Mouse (Mus musculus): ENCODE measurements around the gene Eml6. TPM values are rescaled to one million over a fixed set of nuclear protein-coding genes. Genes with fewer than 3 reads are reported as not detected.

The Eml6 gene
- total RNA-seq, 1 experiment: 0.80 TPM

DNA sequence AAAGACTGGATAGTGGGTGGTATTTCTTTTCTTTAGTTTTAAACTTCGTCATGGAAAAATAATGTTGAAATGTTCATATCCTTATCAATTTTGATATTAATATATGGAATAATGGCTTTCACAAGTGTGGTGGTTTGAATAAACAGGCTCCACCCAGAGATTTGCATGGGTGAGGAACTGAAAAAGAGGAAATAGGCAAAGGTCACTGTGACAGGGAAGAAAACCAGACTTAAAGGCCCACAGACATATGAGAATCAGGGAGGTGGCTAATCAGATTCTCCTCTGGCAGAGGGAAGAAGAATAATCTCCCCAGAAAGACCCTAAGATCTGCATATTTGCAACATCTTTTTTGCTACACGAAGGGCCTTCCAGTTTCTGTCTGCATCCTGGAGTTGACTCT is 39.6 kb downstream of the Eml6 start:
- Histone ChIP-seq H3K36me3 (ENCODE audit: control insufficient read depth, insufficient read depth, low read length, poor library complexity, severe bottlenecking) (no peaks in the 10 kb centered on the region), H3K9me3 (ENCODE audit: control insufficient read depth, insufficient read depth, low read depth, low read length) (no peaks in the 10 kb centered on the region), H3K27ac (ENCODE audit: insufficient read depth, low read depth, low read length, poor library complexity, severe bottlenecking) (no peak overlapping the region), H3K9ac (ENCODE audit: insufficient read depth, low read depth, low read length, poor library complexity, severe bottlenecking) (no peak overlapping the region), H3K4me1 (ENCODE audit: control insufficient read depth in 2 of 2, insufficient read depth in 2 of 2, low read length in 2 of 2, poor library complexity in 1 of 2) (no peaks in the 10 kb centered on the region), H3K4me3 (ENCODE audit: insufficient read depth in 1 of 2, low read depth in 1 of 2, low read length in 2 of 2, poor library complexity in 1 of 2, severe bottlenecking in 1 of 2) (no peak overlapping the region)
- in situ Hi-C loops (cut with MboI; ENCODE audit: low sequenced_read_pairs in 2 of 2, unreplicated experiment in 2 of 2): no loop called here
- no peak for DNase-seq (ENCODE audit: low read depth, low spot score)
- TF ChIP-seq HCFC1 (IDR thresholded peaks at IDR 0.05; ENCODE audit: borderline replicate concordance, insufficient read depth, low read length): no peak
- TF ChIP-seq CHD2 (IDR thresholded peaks at IDR 0.05; ENCODE audit: low read depth, low read length): no peak
- TF ChIP-seq MAFK (IDR thresholded peaks at IDR 0.05; ENCODE audit: insufficient read depth, low read depth, low read length): no peak
- no peak for TF ChIP-seq ZC3H11A (IDR thresholded peaks at IDR 0.05; ENCODE audit: borderline replicate concordance, low read depth, low read length)
- no peak for TF ChIP-seq ZNF384 (IDR thresholded peaks at IDR 0.05; ENCODE audit: low read depth, low read length)

DNA sequence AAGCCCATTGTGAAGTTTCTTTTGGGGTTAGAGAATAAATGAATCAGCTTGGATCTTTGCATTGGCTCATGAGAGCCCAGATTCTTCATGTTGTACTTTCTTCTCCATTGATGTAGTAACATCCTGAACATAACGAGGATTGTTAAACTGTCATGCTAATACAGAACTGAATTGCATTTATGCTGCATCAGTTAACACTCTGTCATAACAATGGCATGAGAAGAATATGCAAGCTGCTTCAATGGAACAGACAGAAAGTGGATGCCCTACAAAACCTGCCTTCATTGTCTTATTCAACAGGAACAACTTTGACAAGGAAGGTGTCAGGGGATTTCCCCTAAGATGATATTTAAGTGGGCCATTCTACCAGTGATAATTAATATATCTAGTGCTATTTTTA is 57.0 kb downstream of the Eml6 start:
- H3K36me3 ChIP-seq (ENCODE audit: control insufficient read depth, insufficient read depth, low read length, poor library complexity, severe bottlenecking): no peaks in the 10 kb centered on the region
- H3K27ac ChIP-seq (ENCODE audit: insufficient read depth, low read depth, low read length, poor library complexity, severe bottlenecking): no peak overlapping the region
- H3K4me1 ChIP-seq (ENCODE audit: control insufficient read depth in 2 of 2, insufficient read depth in 2 of 2, low read length in 2 of 2, poor library complexity in 1 of 2): no peaks in the 10 kb centered on the region
- H3K9ac ChIP-seq (ENCODE audit: insufficient read depth, low read depth, low read length, poor library complexity, severe bottlenecking): no peak overlapping the region
- in situ Hi-C loops (cut with MboI; ENCODE audit: low sequenced_read_pairs in 2 of 2, unreplicated experiment in 2 of 2): no loop called here
- H3K4me3 ChIP-seq (ENCODE audit: insufficient read depth in 1 of 2, low read depth in 1 of 2, low read length in 2 of 2, poor library complexity in 1 of 2, severe bottlenecking in 1 of 2): no peak overlapping the region
- no peaks in the 10 kb centered on the region for H3K9me3 ChIP-seq (ENCODE audit: control insufficient read depth, insufficient read depth, low read depth, low read length)
- DNase-seq (ENCODE audit: low read depth, low spot score): no peak
- TF ChIP-seq ZNF384 (IDR thresholded peaks at IDR 0.05; ENCODE audit: low read depth, low read length) (no peak), CHD2 (IDR thresholded peaks at IDR 0.05; ENCODE audit: low read depth, low read length) (no peak), HCFC1 (IDR thresholded peaks at IDR 0.05; ENCODE audit: borderline replicate concordance, insufficient read depth, low read length) (no peak), MAFK (IDR thresholded peaks at IDR 0.05; ENCODE audit: insufficient read depth, low read depth, low read length) (no peak), ZC3H11A (IDR thresholded peaks at IDR 0.05; ENCODE audit: borderline replicate concordance, low read depth, low read length) (no peak)

DNA sequence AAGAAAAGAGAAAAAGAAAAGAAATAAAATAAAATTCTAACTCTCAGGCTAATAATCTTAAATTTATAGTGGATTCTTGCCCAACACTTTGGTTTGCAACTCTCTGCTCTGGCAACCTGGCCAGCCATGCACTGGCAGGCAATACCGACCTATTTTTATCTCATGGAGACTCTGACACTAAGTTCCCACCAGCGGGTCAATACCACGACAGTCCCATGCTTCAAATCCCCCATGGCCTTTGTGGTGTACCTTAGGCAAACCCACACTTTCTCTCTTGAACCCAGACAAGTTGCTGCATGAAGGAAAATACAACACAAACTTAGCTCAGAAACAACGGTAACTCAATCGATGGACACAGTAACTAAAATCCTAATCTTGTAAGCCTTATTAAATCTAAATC is 66.5 kb downstream of the Eml6 start:
- in situ Hi-C loops (cut with MboI; ENCODE audit: low sequenced_read_pairs in 2 of 2, unreplicated experiment in 2 of 2): no loop called here
- Histone ChIP-seq H3K27ac (ENCODE audit: insufficient read depth, low read depth, low read length, poor library complexity, severe bottlenecking) (no peak overlapping the region), H3K9ac (ENCODE audit: insufficient read depth, low read depth, low read length, poor library complexity, severe bottlenecking) (no peak overlapping the region), H3K4me3 (ENCODE audit: insufficient read depth in 1 of 2, low read depth in 1 of 2, low read length in 2 of 2, poor library complexity in 1 of 2, severe bottlenecking in 1 of 2) (no peak overlapping the region), H3K9me3 (ENCODE audit: control insufficient read depth, insufficient read depth, low read depth, low read length) (no peaks in the 10 kb centered on the region), H3K36me3 (ENCODE audit: control insufficient read depth, insufficient read depth, low read length, poor library complexity, severe bottlenecking) (no peaks in the 10 kb centered on the region), H3K4me1 (ENCODE audit: control insufficient read depth in 2 of 2, insufficient read depth in 2 of 2, low read length in 2 of 2, poor library complexity in 1 of 2) (no peaks in the 10 kb centered on the region)
- no peak for DNase-seq (ENCODE audit: low read depth, low spot score)
- no peak for TF ChIP-seq ZC3H11A (IDR thresholded peaks at IDR 0.05; ENCODE audit: borderline replicate concordance, low read depth, low read length)
- TF ChIP-seq HCFC1 (IDR thresholded peaks at IDR 0.05; ENCODE audit: borderline replicate concordance, insufficient read depth, low read length): no peak
- TF ChIP-seq MAFK (IDR thresholded peaks at IDR 0.05; ENCODE audit: insufficient read depth, low read depth, low read length): no peak
- no peak for TF ChIP-seq CHD2 (IDR thresholded peaks at IDR 0.05; ENCODE audit: low read depth, low read length)
- TF ChIP-seq ZNF384 (IDR thresholded peaks at IDR 0.05; ENCODE audit: low read depth, low read length): no peak

DNA sequence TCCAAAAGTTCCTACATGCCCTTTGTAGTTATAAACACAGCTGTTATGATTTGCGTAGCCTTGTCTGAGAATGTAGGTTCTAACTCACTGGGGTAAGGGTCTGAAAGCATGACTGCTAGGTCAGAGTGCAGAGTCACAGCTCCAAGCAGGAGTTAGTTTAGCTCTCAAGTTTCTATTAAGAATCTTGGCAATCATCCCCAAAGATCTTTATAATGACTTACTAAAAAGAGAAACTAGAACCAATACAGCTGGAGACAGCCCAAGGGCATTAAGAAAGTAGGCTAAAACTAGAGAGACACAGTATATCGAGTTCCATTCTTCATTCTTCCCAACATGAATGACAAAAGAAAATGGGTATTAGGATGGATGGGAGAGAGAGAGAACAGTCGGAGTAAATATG is 81.2 kb downstream of the Eml6 start:
- H3K9me3 ChIP-seq (ENCODE audit: control insufficient read depth, insufficient read depth, low read depth, low read length): no peaks in the 10 kb centered on the region
- no peak for TF ChIP-seq CHD2 (IDR thresholded peaks at IDR 0.05; ENCODE audit: low read depth, low read length)
- no peak for TF ChIP-seq MAFK (IDR thresholded peaks at IDR 0.05; ENCODE audit: insufficient read depth, low read depth, low read length)
- no peak for TF ChIP-seq HCFC1 (IDR thresholded peaks at IDR 0.05; ENCODE audit: borderline replicate concordance, insufficient read depth, low read length)
- TF ChIP-seq ZNF384 (IDR thresholded peaks at IDR 0.05; ENCODE audit: low read depth, low read length): no peak
- TF ChIP-seq ZC3H11A (IDR thresholded peaks at IDR 0.05; ENCODE audit: borderline replicate concordance, low read depth, low read length): no peak
- no peak for DNase-seq (ENCODE audit: low read depth, low spot score)
- H3K4me1 ChIP-seq (ENCODE audit: control insufficient read depth in 2 of 2, insufficient read depth in 2 of 2, low read length in 2 of 2, poor library complexity in 1 of 2): no peaks in the 10 kb centered on the region
- H3K27ac ChIP-seq (ENCODE audit: insufficient read depth, low read depth, low read length, poor library complexity, severe bottlenecking): no peak overlapping the region
- H3K9ac ChIP-seq (ENCODE audit: insufficient read depth, low read depth, low read length, poor library complexity, severe bottlenecking): no peak overlapping the region
- in situ Hi-C loops (cut with MboI; ENCODE audit: low sequenced_read_pairs in 2 of 2, unreplicated experiment in 2 of 2): no loop called here
- no peak overlapping the region for H3K4me3 ChIP-seq (ENCODE audit: insufficient read depth in 1 of 2, low read depth in 1 of 2, low read length in 2 of 2, poor library complexity in 1 of 2, severe bottlenecking in 1 of 2)
- no peaks in the 10 kb centered on the region for H3K36me3 ChIP-seq (ENCODE audit: control insufficient read depth, insufficient read depth, low read length, poor library complexity, severe bottlenecking)

DNA sequence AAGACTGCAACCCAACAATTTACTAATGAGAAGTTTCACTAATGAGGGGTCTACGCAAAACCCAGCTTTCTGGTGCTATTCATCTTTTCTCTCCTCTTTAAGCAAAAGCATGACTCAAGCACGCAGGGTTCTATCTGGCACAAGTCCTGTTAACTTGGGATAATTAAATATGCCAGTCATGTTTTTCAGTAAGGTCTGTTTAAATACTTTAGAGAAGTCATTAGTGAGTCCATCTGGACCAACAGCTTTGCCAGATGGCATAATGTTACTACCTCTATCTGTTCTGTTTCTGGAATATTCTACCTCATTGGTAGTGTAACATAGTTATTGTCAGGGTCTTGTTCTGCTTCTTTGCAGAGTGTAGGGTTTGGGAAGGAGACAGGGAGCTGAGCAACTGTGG is 101.5 kb downstream of the Eml6 start:
- Histone ChIP-seq H3K9ac (ENCODE audit: insufficient read depth, low read depth, low read length, poor library complexity, severe bottlenecking) (no peak overlapping the region), H3K27ac (ENCODE audit: insufficient read depth, low read depth, low read length, poor library complexity, severe bottlenecking) (no peak overlapping the region), H3K4me3 (ENCODE audit: insufficient read depth in 1 of 2, low read depth in 1 of 2, low read length in 2 of 2, poor library complexity in 1 of 2, severe bottlenecking in 1 of 2) (no peak overlapping the region), H3K9me3 (ENCODE audit: control insufficient read depth, insufficient read depth, low read depth, low read length) (no peaks in the 10 kb centered on the region), H3K36me3 (ENCODE audit: control insufficient read depth, insufficient read depth, low read length, poor library complexity, severe bottlenecking) (no peaks in the 10 kb centered on the region), H3K4me1 (ENCODE audit: control insufficient read depth in 2 of 2, insufficient read depth in 2 of 2, low read length in 2 of 2, poor library complexity in 1 of 2) (no peaks in the 10 kb centered on the region)
- no peak for DNase-seq (ENCODE audit: low read depth, low spot score)
- in situ Hi-C loops (cut with MboI; ENCODE audit: low sequenced_read_pairs in 2 of 2, unreplicated experiment in 2 of 2): no loop called here
- TF ChIP-seq CHD2 (IDR thresholded peaks at IDR 0.05; ENCODE audit: low read depth, low read length) (no peak), ZNF384 (IDR thresholded peaks at IDR 0.05; ENCODE audit: low read depth, low read length) (no peak)
